Mouse (Mus musculus) urinary bladder, postnatal 14 days (tissue): ENCODE measurements at regions not wholly inside any gene's neighbourhood (a gene's known extent, or its start where the extent isn't known, plus 50 kb on each side); places are given as distances from the start of the nearest gene placed in this dataset.

Experiments used
- DNase-seq: peaks from one replicate; pipeline ENCODE4 v3.0.0; 2021; ENCODE audit warnings: low spot score

DNA sequence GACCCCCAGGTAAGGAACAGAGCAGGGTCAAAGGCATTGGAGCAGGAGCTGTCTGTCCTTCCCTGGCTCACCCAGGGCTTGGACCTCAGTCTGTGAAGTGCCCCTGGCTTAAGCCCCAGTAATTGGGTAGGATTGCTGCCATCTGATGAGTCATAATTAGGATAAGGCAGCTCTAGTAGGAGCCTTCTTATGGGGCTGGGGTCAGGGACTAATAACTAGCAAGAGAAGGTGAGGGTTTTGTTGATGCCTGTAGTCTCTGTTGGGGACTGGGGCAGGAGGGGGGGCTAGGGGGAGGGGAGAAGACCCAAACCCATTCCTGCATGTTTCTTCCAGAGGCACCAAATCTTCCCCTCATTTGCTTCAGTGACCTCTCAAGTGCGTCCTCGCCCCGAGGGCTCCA, 172.4 kb upstream of the Mki67 start:
- no peak for DNase-seq

GRCm38 (mm10) chr7:135889016-135889726, 173.0 kb upstream of the Mki67 start:
- peak; percentile 14 for DNase-seq

DNA sequence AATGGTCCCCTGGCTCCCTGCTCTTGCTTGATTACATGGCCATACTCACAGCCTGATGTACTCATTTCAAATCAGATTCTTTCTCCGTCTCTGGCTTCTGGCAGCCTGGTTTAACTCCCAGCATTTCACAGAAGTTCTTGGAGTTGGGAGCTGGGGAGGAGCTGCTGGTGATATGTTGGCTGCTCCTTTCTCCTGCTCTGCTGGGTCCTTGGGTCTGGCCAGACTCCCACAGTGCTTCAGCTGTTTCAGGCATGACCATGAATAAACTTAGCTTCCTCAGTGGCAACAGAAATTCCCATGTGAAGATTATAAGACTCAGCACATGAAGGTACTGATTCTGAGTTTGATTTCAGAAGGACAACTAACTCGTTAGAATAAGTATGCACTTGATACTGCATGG, 182.7 kb upstream of the Mki67 start:
- DNase-seq = no peak

DNA sequence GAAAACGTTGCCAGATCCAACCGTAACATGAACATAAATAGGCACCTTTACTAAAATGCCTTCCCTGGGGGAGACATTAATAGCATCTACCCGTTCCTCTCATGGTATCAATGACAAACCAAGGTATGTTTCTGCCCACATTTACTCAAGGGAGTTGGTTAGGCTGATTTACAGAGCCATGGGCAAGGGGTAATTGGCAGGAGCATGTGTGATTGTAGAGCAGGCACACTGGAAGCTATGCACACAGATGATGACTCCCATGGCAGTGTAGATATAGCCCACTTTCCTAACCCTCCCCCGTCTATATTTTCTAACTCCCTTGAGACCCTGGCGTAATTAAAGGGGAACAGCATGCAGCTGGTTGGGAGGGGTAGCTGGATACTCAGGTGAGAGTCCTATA, 183.6 kb upstream of the Mki67 start:
- DNase-seq = no peak

- peak; percentile 31 for DNase-seq
Observed at GRCm38 (mm10) chr7:135900861-135901321, 184.7 kb upstream of the Mki67 start.

DNA sequence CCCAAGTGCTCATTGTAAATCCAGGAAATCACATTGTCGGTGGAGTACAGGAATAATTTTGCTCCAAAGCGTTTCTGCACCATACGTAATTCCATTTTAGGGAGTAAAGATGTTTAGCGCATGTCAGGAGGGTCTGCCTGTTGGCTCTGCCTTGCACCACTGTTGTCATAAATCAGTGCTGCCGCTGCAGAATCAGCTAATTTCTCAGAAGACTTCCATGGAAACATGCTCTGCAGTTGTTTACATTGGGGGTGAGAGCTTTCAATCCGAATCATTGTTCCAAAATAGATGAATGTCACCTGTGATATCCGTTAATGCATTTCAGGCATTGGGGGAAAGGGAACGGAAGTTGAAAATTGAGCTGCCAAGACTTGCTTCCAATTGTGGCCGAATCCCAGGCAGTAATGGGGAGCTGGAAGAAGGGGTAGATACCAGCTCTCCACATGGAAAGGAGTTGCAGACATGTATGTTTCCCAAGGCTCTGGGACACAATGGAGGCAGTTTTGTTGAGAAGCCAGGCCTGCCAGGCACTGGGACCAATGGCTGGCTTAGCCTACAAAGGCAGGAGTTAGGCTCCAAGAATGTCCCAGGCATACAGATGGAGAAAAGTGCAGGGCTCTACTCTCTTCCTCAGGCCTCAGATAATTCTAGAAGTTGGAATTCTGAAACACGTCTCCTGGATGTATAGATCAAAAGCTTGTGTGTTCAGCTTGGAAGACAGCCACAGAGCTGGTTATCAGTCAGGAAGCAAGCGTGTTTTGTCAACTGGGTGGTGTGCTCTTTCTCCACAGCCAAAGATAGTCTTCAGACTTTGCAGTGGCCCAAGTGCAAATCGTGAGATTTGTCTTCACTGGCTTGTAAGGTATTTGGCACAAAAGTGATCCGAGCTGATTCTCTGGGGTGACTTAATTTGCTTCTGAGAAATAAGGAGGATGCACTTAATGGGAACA, 186.2 kb upstream of the Mki67 start:
- no peak for DNase-seq

DNA sequence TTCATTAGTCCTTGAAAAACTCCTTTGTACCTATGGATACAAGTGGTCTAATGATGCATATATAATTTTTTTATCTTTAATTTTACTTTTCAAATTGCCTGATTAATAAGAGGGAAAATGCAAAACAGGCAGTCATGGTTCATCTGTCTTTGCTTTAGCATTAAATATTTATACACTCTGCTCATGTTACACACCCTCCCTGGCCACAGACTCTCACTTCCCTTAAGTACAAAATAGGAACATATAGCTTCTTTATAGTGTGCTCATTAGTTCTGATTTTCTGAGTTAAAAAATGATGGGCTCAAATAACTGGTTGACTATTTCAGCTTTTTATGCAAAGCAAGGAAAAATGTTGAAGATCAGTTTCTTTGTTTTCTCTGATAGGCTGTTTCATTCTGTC, 195.2 kb upstream of the Mki67 start:
- no peak for DNase-seq

DNA sequence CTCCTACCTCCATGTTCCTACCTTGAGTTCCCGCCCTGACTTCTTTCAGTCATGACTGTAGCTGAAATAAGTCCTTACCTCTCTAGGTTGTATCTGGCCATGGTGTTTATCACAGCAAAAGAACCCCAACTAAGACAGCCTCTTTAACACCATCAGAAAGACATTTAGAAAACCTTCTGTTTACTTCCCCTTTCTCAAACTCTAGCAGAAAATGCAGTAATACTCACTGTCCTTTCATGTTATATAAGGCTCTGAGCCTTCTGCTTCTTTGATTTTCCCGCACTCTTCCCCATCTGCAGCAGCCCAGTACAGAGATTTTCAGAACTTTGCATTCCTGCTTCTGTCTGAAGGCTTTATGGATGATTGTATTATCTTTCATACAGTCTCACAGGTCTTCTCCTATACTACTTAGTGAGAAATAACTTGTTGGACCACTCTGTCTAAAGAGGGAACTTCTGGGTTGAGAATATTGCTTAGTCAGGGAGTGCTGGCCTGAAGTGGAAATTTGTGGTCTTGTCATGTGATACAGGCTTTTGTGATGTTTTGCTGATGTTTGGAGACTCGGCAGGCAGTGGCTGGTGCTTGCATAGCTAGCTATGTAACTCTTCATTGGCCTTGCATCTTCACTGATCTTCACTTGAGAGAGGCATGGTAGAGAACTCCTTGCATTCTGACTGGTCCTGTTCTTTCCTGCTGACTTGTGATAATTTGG, 197.9 kb upstream of the Mki67 start:
- DNase-seq = no peak

DNA sequence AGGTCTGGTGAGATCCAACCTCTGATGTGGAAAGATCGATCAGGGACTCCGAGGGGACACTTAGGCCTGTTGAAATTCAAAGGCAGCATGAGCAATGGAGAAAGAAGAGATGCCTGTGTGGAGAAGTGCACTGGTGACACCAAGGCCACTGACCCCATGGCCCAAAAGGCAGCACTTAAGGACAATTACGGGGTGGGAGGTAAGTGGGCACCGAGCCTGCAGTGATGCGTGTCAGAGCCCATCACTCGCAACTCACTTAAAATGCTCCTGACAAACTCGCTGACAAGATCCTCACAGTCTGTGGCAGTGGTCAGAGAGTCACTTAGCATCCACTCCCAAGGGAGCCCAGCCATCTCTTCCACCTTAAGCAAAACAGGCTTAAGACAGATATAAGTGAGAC, 207.7 kb upstream of the Mki67 start:
- DNase-seq = no peak

- no peak for DNase-seq
Observed at GRCm38 (mm10) chr7:135924641-135925040, 208.5 kb upstream of the Mki67 start.

DNA sequence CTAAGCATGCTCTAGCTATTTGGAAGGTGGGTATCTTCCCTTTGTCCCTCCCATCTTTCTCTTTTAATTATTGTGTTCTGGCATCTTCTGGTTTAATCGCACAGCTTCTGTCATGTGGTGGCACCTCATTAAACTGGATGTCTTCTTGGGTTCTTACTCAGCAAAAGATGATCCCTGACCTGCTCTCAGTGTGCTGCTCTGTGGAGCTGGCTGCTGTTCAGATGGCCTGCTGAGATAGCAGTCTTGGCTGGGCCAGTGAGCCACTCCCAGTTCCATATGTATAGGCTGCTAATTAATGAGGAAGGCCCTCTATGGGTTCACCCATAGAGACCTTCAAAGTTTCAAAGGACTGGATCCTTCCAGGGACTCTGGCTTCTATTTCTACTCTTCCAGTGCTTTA, 213.9 kb upstream of the Mki67 start:
- DNase-seq = no peak

DNA sequence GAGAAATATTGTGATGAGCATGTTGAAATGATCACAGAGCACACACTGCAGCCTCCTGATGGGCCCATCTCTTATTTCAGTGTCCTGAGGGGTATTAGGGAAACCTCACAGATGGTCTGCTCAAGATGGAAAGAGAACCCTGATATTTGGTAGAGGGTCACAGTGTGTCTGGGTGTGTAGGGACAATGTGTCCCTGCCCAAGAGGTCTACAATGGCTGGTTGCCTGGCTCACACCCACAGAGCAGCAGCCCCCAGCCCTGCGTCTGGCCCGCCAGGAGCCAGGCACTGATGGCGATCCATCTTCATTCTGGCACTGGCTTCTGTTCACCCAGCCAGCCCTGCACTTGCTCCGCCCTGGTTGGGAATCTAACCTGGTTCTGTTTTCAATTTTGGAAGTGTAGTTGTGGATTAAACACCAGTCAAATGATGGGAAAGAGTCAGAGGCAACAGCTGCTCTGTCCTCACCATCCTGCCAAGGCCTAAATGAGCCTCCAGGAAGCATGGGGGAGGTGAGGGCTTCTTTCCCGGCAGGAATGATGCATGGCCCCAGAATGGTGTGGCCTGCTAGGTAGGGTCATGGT, 216.5 kb upstream of the Mki67 start:
- DNase-seq = no peak

DNA sequence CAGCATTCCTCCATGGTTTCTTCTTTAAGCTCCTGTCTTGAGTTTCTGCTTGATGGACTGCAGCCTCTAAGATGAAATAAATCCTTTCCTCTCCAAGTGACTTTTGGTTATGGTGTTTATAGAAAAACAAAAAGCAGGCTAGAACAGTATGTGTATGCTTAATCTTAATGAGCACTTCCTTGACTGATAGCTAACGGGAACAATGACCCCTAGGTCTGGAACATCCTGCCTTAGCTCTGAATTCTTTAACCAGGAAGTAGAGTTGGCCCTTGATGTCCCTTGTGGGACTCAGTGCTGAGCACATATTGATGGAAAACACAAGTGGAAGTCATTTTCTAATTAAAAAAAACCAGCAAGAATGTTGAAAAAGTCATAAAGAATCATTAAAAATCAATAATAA, 219.0 kb upstream of the Mki67 start:
- no peak for DNase-seq

DNA sequence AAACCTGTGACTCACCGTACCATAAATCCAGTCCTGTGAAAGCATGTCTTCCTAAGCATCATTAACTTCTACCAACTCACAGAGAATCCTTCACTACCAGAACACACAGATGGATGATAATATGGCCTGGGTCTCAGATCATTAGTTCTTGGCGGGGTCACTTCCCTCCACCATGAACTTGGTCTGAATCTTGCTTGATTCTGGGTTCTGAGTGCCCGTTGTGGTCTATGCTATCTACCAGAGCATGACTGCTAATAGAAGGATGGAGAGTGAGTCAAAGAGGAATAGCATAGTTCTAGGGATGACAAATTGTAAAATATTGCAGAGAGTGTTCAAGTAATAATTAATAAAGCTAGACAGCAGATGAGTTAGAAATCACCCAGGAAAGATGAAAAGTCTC, 221.3 kb upstream of the Mki67 start:
- DNase-seq = no peak

- DNase-seq = no peak
Observed at GRCm38 (mm10) chr7:135939341-135939740, 223.2 kb upstream of the Mki67 start.

- DNase-seq = no peak
Observed at GRCm38 (mm10) chr7:135942826-135943225, 226.7 kb upstream of the Mki67 start.

GRCm38 (mm10) chr7:135946071-135946646, 230.0 kb upstream of the Mki67 start:
- no peak for DNase-seq

DNA sequence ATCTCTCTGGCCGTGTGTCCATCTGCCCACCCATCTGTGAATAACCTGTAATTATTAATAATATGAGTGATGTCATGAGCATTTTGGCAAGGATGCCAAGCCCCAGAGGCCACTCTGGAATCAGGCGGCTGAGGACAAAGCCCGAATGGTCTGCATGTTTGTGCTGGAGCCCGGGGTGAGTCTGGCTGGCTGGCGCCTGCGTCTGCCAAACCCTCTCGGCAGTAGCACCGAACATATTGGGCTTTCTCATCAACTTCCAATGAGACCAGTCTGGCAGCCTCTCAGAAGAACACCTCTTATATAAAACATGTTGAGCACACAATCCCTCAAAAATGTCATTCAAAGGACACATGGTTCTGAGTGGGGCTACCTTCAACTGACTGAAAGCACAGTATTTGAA, 244.9 kb upstream of the Mki67 start:
- DNase-seq = no peak

DNA sequence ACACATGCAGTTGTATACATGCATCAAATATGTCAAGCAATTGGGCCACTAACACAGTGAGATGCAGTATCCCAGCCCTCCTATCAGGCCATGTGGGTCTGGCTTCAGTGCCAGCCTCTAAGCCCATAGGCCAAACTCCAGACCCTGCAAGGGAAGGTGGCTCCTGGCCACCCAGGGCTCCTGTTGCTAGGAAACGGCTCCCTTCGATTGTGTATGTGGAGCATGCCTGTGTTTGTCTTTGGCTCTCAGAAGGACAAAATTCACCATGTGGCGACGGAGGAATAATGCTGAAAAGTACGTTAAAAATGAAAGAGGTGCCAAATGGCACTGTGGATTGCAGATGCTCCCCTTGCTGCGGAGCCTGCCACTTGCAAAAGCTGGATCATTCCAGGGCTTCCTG, 249.4 kb upstream of the Mki67 start:
- DNase-seq = no peak

DNA sequence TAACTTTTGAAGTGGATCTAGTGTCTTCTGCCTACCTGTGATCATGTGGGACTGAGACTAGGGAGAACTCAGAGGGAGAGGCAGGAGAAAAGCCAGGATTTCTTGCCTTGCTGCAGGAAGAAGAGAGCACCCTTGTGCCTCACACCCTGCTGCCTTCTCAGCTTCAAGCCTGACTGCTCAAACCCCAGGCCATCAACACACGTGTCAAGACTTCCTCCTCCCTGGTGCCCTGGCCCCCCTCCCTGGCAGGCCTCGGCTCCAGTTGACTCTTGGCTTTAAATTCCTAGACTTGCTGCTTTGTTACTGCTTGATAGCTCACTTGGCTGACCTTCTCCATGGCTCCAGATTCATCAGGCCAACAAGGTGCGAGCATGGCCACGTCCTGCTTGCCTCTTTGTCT, 250.1 kb upstream of the Mki67 start:
- DNase-seq = no peak

GRCm38 (mm10) chr7:135968638-135969037, 252.5 kb upstream of the Mki67 start:
- no peak for DNase-seq

DNA sequence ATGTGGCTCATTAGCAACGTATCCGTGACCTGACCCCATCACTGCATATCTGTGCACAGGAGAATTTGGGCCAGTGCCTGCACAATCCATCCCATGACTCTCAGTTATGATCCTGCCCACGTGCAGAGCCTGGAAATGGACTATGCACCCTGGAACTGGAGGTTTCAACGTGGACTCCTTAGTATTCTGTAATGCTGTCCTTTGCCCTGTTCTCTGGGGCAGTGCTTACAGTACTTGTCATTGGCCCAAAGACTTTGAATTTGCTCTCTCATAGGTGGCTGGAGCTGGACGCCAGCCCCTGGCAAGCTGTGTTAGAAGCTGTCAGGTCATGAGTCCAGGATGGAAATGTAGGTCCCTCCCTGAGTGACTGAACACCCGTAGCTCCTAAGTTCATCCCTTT, 269.9 kb upstream of the Mki67 start:
- no peak for DNase-seq
